Mouse (Mus musculus): ENCODE measurements around the gene Spsb3. TPM values are rescaled to one million over a fixed set of nuclear protein-coding genes. Genes with fewer than 3 reads are reported as not detected.

The Spsb3 gene
- polyA plus RNA-seq, 1 experiment from 2014 or later, result 32.9 TPM

GRCm38 (mm10) chr17:24890151-24891092 is 4.0 kb downstream of the Spsb3 start:
- no peak overlapping the region for H3K4me3 ChIP-seq (ENCODE audit: low read depth, low read length)
- no peak overlapping the region for H3K9ac ChIP-seq (replicated peaks; ENCODE audit: low read depth, low read length)
- H3K9me3 ChIP-seq (ENCODE audit: control insufficient read depth, low read depth, low read length), result no peaks in the 10 kb centered on the region
- peaks cover 40% of the 10 kb centered on the region for H3K36me3 ChIP-seq (ENCODE audit: control insufficient read depth, insufficient read depth, low read length)
- peaks cover 22% of the 10 kb centered on the region for H3K4me1 ChIP-seq (ENCODE audit: control insufficient read depth, insufficient read depth, low read length)
- WGBS, result 86% methylated on average over 19 of the region's 19 CpGs
- no peaks in the 10 kb centered on the region for H3K27me3 ChIP-seq (ENCODE audit: control insufficient read depth, insufficient read depth, low read length)
- H3K4me2 ChIP-seq (replicated peaks; ENCODE audit: low read depth, low read length), result no peak overlapping the region
- ATAC-seq (ENCODE audit: insufficient number of reproducible peaks, insufficient read depth, low FRiP score, low read depth), result no peak
- no peak overlapping the region for H3K27ac ChIP-seq (ENCODE audit: low read length)

GRCm38 (mm10) chr17:24891321-24891720 is 4.9 kb downstream of the Spsb3 start:
- no peak for ATAC-seq (ENCODE audit: insufficient number of reproducible peaks, insufficient read depth, low FRiP score, low read depth)
- Histone ChIP-seq H3K4me1 (ENCODE audit: control insufficient read depth, insufficient read depth, low read length) (peaks cover 19% of the 10 kb centered on the region), H3K4me3 (ENCODE audit: low read depth, low read length) (no peak overlapping the region), H3K4me2 (replicated peaks; ENCODE audit: low read depth, low read length) (no peak overlapping the region), H3K9ac (replicated peaks; ENCODE audit: low read depth, low read length) (no peak overlapping the region), H3K9me3 (ENCODE audit: control insufficient read depth, low read depth, low read length) (no peaks in the 10 kb centered on the region), H3K27ac (ENCODE audit: low read length) (no peak overlapping the region), H3K36me3 (ENCODE audit: control insufficient read depth, insufficient read depth, low read length) (peaks cover 40% of the 10 kb centered on the region), H3K27me3 (ENCODE audit: control insufficient read depth, insufficient read depth, low read length) (no peaks in the 10 kb centered on the region)
- WGBS, result 88% methylated on average over 13 of the region's 13 CpGs

GRCm38 (mm10) chr17:24892785-24893184 is 6.3 kb downstream of the Spsb3 start:
- Histone ChIP-seq H3K4me1 (ENCODE audit: control insufficient read depth, insufficient read depth, low read length) (peaks cover 16% of the 10 kb centered on the region), H3K36me3 (ENCODE audit: control insufficient read depth, insufficient read depth, low read length) (peaks cover 44% of the 10 kb centered on the region), H3K9ac (replicated peaks; ENCODE audit: low read depth, low read length) (no peak overlapping the region), H3K27ac (ENCODE audit: low read length) (no peak overlapping the region), H3K9me3 (ENCODE audit: control insufficient read depth, low read depth, low read length) (no peaks in the 10 kb centered on the region), H3K27me3 (ENCODE audit: control insufficient read depth, insufficient read depth, low read length) (no peaks in the 10 kb centered on the region), H3K4me2 (replicated peaks; ENCODE audit: low read depth, low read length) (no peak overlapping the region), H3K4me3 (ENCODE audit: low read depth, low read length) (no peak overlapping the region)
- no peak for ATAC-seq (ENCODE audit: insufficient number of reproducible peaks, insufficient read depth, low FRiP score, low read depth)
- 95% methylated on average over 12 of the region's 12 CpGs for WGBS

DNA sequence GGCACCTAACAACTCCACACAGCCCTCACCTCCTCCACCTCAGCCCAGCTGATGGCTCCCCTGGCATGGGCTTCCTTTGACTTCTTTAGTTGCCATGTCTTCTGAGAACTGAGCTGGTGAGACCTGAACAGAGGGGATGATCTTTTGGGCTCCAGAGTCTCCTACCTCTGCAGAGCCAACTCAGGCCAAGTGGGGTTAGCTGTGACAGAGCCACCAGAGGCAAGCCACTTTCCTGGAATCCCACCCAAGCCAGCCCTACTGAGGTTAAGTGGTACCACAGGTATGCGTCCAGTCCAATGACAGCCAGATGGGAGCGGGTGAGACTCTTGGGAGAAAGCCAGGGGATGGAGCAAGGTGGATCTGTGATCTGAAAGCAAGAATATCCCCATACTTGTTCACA is 6.8 kb downstream of the Spsb3 start:
- H3K27ac ChIP-seq (ENCODE audit: low read length), result no peak overlapping the region
- no peak overlapping the region for H3K4me3 ChIP-seq (ENCODE audit: low read depth, low read length)
- H3K9ac ChIP-seq (replicated peaks; ENCODE audit: low read depth, low read length), result no peak overlapping the region
- peaks cover 48% of the 10 kb centered on the region for H3K36me3 ChIP-seq (ENCODE audit: control insufficient read depth, insufficient read depth, low read length)
- no peak overlapping the region for H3K4me2 ChIP-seq (replicated peaks; ENCODE audit: low read depth, low read length)
- ATAC-seq (ENCODE audit: insufficient number of reproducible peaks, insufficient read depth, low FRiP score, low read depth), result no peak
- WGBS, result 96% methylated on average over 2 of the region's 2 CpGs
- peaks cover 15% of the 10 kb centered on the region for H3K4me1 ChIP-seq (ENCODE audit: control insufficient read depth, insufficient read depth, low read length)
- no peaks in the 10 kb centered on the region for H3K9me3 ChIP-seq (ENCODE audit: control insufficient read depth, low read depth, low read length)
- H3K27me3 ChIP-seq (ENCODE audit: control insufficient read depth, insufficient read depth, low read length), result no peaks in the 10 kb centered on the region

- Histone ChIP-seq H3K27ac (ENCODE audit: low read length) (peak overlapping the region; percentile 78; the same call in 1 of the 2 replicates), H3K27me3 (ENCODE audit: control insufficient read depth, insufficient read depth, low read length) (no peaks in the 10 kb centered on the region), H3K9me3 (ENCODE audit: control insufficient read depth, low read depth, low read length) (no peaks in the 10 kb centered on the region), H3K36me3 (ENCODE audit: control insufficient read depth, insufficient read depth, low read length) (peaks cover 55% of the 10 kb centered on the region), H3K4me3 (ENCODE audit: low read depth, low read length) (peak overlapping the region; percentile 91), H3K4me2 (replicated peaks; ENCODE audit: low read depth, low read length) (peak overlapping the region; percentile 99), H3K4me1 (ENCODE audit: control insufficient read depth, insufficient read depth, low read length) (peaks cover 15% of the 10 kb centered on the region), H3K9ac (replicated peaks; ENCODE audit: low read depth, low read length) (peak overlapping the region; percentile 81)
- ATAC-seq (ENCODE audit: insufficient number of reproducible peaks, insufficient read depth, low FRiP score, low read depth), result peak; percentile 6
- WGBS, result 10% methylated on average over 31 of the region's 31 CpGs
These were observed 7.9 kb downstream of the Spsb3 start for GRCm38 (mm10) chr17:24894061-24894994.

- no peaks in the 10 kb centered on the region for H3K27me3 ChIP-seq (ENCODE audit: control insufficient read depth, insufficient read depth, low read length)
- H3K4me1 ChIP-seq (ENCODE audit: control insufficient read depth, insufficient read depth, low read length), result peaks cover 15% of the 10 kb centered on the region
- peaks cover 59% of the 10 kb centered on the region for H3K36me3 ChIP-seq (ENCODE audit: control insufficient read depth, insufficient read depth, low read length)
- H3K9ac ChIP-seq (replicated peaks; ENCODE audit: low read depth, low read length), result peak within 1 kb of the TSS; percentile 81
- peak within 1 kb of the TSS; percentile 78 for H3K27ac ChIP-seq (ENCODE audit: low read length)
- ATAC-seq (ENCODE audit: insufficient number of reproducible peaks, insufficient read depth, low FRiP score, low read depth), result peak; percentile 60
- H3K4me2 ChIP-seq (replicated peaks; ENCODE audit: low read depth, low read length), result peak within 1 kb of the TSS; percentile 99
- peak within 1 kb of the TSS; percentile 91 for H3K4me3 ChIP-seq (ENCODE audit: low read depth, low read length)
- H3K9me3 ChIP-seq (ENCODE audit: control insufficient read depth, low read depth, low read length), result no peaks in the 10 kb centered on the region
- under 1% methylated on average over 62 of the region's 62 CpGs for WGBS
These were observed 8.6 kb downstream of the Spsb3 start, which contains the start of the genes Eme2 and Mrps34 for GRCm38 (mm10) chr17:24894995-24895547. Gene Eme2, minus strand, starts transcription at chr17:24895087. Gene Mrps34, plus strand, starts transcription at chr17:24895116.

DNA sequence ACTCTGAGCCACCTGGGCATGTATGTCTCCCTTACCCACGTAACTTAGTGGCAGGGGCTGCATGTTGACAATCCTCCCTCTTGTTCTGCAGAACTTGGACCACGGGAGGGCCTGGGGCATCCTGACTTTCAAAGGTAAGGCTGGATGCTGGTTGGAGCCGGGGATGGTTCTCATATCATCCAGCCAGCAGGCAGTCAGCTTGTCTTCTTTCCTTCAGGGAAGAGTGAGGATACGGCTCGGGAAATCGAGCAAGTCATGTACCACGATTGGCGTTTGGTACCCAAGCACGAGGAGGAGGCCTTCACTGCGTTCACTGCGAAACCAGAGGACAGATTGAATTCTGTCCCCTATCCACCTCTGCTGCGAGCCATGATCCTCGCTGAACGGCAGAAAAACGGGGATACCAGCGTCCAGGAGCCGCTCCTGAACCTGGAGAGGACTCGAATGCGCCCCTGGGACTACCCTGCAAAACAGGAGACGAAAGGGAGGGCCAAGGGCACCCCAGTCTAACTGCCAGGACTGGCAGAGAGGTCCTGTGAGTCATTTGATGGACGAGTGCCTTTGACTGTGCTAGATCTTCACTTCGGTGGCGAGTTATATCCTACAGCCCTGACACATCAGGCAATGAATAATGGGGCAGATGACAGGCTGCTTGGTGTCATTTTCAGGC is 9.3 kb downstream of the Spsb3 start:
- Histone ChIP-seq H3K9ac (replicated peaks; ENCODE audit: low read depth, low read length) (peak overlapping the region; percentile 81), H3K4me3 (ENCODE audit: low read depth, low read length) (peak overlapping the region; percentile 91), H3K4me1 (ENCODE audit: control insufficient read depth, insufficient read depth, low read length) (peaks cover 15% of the 10 kb centered on the region), H3K27me3 (ENCODE audit: control insufficient read depth, insufficient read depth, low read length) (no peaks in the 10 kb centered on the region), H3K36me3 (ENCODE audit: control insufficient read depth, insufficient read depth, low read length) (peaks cover 60% of the 10 kb centered on the region), H3K27ac (ENCODE audit: low read length) (peak overlapping the region; percentile 78), H3K9me3 (ENCODE audit: control insufficient read depth, low read depth, low read length) (no peaks in the 10 kb centered on the region), H3K4me2 (replicated peaks; ENCODE audit: low read depth, low read length) (peak overlapping the region; percentile 99)
- WGBS, result 11% methylated on average over 23 of the region's 23 CpGs
- no peak for ATAC-seq (ENCODE audit: insufficient number of reproducible peaks, insufficient read depth, low FRiP score, low read depth)
